Mouse (Mus musculus): ENCODE measurements around the gene Fitm2.
"Not testable (repeated sequence)": the region's sequence is repeated elsewhere in the genome, so short reads cannot be mapped to it uniquely, and the experiment has no call there.

The Fitm2 gene

GRCm38 (mm10) chr2:163463251-163463769 is 9.1 kb downstream of the Fitm2 start:
- DNase-seq (ENCODE audit: low read depth, low spot score), result no peak

DNA sequence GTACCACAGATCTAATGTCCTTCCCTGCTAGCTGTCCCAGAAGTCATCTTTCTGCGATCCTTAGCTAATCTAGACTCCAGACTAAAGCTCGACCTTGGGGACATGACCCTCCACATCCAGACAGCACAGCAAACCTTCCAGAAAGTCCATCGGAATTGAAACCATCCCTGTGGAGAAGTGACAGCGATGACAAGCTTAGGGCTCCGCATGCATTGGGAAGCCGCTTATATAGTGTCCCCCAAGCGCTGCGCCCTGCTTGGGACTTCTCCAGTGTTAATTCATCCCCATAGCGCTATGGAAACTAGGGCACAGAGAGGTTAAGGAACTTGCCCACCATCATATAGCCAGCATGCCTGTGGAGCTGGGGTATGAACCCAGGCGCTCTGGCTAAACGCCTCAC is 9.6 kb downstream of the Fitm2 start:
- no peak for DNase-seq (ENCODE audit: low read depth, low spot score)

DNA sequence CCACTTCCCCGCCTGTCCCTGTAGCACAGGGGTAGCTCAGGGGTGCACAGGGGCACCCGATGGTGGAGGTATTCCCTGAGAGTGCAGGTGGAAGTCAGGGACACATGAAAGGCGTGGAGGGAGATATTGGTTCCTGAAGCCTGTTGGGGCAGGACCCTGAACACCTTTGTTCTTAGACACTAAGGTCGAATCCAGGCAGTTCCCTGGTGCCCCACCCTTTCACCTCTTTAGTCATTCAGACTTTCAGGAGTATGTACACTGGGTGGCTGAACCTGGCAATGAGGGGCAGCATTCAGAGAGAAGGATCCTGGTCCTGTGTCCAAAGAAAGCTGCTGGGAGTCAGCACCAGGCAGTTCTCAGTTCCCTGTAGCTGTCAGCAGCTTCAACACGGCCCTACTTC is 10.0 kb downstream of the Fitm2 start:
- DNase-seq (ENCODE audit: low read depth, low spot score), result no peak

DNA sequence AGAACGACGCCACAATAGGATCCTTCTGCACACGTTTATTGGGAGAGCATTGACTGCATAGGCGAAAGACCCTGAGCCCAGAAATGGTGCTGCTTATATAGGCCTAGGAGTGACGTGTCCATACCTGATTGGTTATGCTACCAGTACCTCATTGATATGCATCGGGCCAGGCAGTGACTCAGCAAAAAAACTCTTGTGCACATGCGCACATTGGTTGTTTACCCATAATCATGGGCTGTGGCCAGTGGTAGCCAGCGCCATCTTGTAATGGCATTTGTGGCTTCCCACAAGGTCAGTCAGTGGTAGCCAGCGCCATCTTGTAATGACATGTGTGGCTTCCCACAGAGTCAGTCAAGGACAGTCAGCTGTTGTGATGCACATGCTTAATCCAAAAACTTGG is 11.1 kb downstream of the Fitm2 start:
- not testable (repeated sequence) for DNase-seq (ENCODE audit: low read depth, low spot score)

DNA sequence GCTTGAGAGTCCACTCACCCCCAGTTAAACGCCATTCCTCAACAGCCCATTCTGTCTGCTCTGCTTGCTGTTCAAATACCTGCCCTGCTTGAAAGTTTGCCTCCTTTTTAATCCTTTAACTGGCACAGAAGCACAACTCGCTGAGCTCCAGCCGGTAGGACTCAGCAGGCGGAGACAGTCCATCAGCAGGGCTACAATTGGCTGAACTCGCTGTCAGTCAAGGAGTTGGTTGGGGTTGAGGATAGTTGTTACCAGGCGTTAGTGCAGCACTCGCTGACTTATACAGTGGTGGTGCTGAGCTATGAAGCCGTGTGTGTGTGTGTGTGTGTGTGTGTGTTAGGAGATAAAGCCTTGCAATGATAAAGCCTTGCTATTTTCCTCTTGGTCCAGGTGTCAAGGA is 11.8 kb downstream of the Fitm2 start:
- no peak for DNase-seq (ENCODE audit: low read depth, low spot score)

- no peak for DNase-seq (ENCODE audit: low read depth, low spot score)
These were observed 13.0 kb downstream of the Fitm2 start for GRCm38 (mm10) chr2:163459380-163459779.

GRCm38 (mm10) chr2:163458539-163459265 is 13.7 kb downstream of the Fitm2 start:
- DNase-seq (ENCODE audit: low read depth, low spot score), result no peak

DNA sequence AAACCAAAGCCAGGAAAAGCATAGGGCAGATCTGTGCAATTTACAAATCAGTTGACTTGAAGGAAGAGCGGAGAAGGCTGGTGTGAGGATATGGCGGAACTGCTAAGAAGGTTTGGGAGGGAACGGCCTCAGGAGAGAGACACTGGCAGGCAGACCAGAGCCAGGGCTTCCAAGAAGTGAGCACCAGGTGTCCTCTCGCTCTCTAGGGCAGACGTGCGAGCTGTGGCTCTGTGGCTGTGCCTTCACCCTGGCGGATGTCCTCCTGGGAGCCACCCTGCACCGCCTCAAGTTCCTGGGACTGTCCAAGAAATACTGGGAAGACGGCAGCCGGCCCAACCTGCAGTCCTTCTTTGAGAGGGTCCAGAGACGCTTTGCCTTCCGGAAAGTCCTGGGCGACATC is 19.1 kb downstream of the Fitm2 start:
- no peak for DNase-seq (ENCODE audit: low read depth, low spot score)

- DNase-seq (ENCODE audit: low read depth, low spot score), result no peak
These were observed 19.7 kb downstream of the Fitm2 start for GRCm38 (mm10) chr2:163452738-163453137.

- no peak for DNase-seq (ENCODE audit: low read depth, low spot score)
These were observed 21.6 kb downstream of the Fitm2 start for GRCm38 (mm10) chr2:163450668-163451295.

- no peak for DNase-seq (ENCODE audit: low read depth, low spot score)
These were observed 23.2 kb downstream of the Fitm2 start for GRCm38 (mm10) chr2:163449276-163449675.

- DNase-seq (ENCODE audit: low read depth, low spot score), result no peak
These were observed 25.1 kb downstream of the Fitm2 start for GRCm38 (mm10) chr2:163447375-163447774.

DNA sequence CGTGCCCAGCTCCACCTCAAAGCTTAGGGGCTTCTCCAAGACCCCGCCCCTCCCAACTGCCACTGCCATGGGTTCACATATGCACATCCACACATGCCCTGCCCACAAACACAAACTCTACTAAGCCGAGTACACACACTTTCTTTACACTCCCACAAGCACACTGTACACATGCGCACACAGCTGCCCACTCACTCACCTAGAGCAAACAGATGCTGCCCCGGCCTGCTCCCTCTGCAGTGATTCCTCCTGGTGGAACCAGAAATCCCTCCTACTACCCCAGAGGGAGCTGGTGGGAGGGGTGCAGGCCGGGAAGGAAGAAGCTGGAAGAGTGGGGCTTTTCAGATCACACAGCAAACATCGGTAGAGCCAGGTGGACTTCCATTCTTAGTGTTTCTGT is 28.4 kb downstream of the Fitm2 start:
- DNase-seq (ENCODE audit: low read depth, low spot score), result no peak

- DNase-seq (ENCODE audit: low read depth, low spot score), result no peak
These were observed 28.9 kb downstream of the Fitm2 start for GRCm38 (mm10) chr2:163443543-163443942.

DNA sequence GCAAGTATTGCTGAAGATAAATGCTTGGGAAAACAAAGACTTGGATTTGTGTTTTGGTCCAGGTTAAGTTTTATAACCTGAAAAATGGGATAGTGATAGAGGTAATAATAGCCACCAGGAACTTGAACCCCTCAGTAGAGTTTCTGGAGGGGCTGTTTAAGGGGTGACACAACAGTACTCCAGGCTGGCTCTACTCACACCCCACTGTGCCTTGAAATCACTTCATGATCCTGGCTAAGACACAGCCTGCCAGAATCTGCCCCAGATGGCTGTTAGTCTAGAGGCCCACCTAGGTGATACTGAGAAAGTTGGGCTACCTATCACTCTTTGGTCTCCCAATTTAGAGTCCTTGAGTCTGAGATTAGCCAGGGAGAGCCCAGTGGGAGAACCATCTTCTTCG is 32.9 kb downstream of the Fitm2 start:
- DNase-seq (ENCODE audit: low read depth, low spot score), result no peak

DNA sequence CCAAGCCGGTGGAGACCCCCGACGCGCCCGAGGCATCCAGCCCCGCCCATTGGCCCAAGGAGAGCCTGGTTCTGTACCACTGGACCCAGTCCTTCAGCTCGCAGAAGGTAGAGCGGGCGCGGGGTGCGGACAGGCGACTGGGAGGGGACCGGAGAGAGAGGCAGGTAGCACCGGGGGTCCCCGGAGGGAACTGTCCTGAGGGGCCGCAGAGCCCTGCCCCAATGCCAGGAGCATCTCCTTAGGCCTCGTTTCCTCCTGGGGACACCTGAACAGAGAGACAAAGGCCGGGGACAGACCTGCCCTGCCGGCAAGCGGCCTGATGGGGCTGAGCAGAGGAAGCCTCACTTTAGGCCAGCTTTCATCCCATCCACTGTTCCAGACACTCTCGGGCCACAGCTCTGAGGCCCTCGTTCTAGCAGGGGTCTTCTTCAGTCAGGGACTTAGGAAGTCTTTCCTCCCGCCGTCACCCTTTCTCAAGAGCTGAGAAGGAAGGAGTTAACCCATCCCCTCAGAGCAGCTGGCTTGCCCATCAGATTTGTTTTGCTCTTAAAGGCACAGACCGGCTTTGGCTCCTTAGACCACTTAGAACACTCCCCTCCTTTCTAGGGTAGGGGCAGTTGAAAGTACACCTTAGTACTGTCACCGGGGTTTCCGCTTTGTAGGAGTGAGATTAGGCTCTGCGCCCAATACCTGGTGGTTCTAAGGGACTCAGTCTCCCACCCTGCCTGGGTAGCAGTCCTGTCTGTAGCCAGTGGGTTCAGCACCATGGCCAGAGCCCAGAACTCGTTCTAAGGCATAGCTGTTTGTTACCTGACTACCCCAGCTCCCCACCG is 33.6 kb downstream of the Fitm2 start:
- DNase-seq (ENCODE audit: low read depth, low spot score), result peak; percentile 75

DNA sequence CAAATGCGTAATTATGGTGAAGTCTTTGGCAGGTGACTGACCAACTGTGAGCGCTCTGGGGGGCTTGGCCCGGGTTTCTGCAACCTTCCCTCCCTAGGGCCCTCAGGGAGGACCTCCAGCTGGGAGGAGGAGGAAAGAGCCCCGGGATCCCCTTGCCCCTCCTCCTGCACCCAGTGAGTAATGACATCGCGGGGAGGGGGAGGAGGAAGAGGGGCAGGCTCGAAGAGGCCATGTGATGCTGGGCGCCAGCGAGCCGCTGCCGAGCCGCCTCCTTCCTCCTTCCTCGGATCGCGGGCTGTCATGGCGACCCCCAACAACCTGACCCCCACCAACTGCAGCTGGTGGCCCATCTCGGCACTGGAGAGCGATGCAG is 34.2 kb downstream of the Fitm2 start, which contains the start of gene Gdap1l1:
TSS of gene Gdap1l1 (plus strand) at position 231 of the 373 bp plus-strand sequence.
- peak; percentile 56 for DNase-seq (ENCODE audit: low read depth, low spot score)

GRCm38 (mm10) chr2:163437800-163438199 is 34.6 kb downstream of the Fitm2 start:
- no peak for DNase-seq (ENCODE audit: low read depth, low spot score)

- peak; percentile 6 for DNase-seq (ENCODE audit: low read depth, low spot score)
These were observed 38.5 kb downstream of the Fitm2 start for GRCm38 (mm10) chr2:163433971-163434370.

DNA sequence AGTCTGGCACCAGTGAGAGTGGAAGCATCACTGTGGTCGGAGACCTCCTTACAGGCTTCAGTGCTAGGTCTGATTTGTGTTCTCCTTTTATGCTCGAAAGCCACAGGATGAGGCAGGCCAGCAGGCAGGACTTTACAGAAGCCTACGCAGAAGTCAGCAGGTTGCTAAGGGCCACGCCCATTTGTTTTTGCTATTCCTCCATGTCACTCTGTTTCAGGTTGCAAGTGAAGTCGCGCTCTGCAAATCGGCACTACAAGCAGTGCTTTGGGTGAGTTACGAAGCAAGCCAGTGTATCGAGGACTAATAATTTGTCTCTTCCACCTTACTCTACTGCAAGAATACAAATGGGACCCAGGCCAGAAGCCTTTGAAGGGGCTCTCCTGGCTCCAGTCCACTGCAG is 41.1 kb downstream of the Fitm2 start:
- no peak for DNase-seq (ENCODE audit: low read depth, low spot score)

DNA sequence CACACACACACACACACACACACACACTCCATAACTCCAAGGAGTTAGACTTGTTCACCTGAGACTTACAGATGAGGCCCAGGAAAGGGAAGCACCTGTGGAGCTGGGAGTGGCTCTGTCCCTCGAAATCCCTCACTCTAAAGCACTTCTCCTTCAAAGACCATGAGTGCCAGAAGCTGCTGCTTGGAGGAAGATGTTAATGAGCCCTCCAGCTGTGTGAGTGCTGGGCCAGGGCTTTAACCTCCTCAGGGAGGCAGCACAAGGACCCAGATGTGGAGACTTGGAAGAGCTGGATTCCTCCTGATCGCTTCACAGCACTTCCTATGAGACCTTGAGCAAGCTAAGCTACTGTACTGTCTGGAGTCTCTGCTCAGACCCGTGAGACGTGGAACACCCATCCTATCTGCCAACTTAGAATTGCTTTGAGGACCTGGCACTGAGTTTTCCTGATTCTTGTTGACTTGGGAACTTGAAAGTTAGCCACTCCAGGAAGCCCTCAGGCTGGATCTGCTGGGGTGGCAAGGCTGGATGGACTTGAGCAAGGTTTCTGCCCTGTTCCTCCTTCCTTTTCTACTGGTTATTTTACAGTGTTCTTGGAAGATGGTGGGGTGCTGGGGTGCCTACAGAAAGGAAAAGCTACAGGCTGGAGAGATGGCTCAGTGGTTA is 44.0 kb downstream of the Fitm2 start:
- no peak for DNase-seq (ENCODE audit: low read depth, low spot score)

DNA sequence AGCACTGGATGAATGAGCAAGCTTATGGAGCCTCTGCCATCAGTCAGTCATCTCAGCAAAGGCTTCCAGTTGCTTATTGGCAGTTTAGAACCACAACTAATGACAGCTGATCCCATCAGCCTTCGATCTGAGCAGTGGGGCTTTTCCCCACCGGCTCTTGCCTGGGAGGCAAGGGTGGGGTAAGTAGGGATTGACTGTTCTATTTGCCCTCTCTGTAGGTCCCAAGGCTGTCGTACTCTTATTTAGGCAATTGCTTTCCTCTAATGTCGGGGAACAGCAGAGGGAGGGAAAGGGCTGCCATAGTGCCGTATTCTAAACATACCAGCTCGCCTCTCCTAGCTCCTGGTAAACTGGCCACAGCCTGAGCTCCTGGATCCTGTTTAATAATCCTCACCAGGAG is 47.8 kb downstream of the Fitm2 start, which contains the start of gene Oser1:
TSS of gene Oser1 (minus strand) at position 101 of the 400 bp plus-strand sequence.
- no peak for DNase-seq (ENCODE audit: low read depth, low spot score)

All from mesoderm, embryonic 11.5 days (tissue).